Mouse (Mus musculus): Measurements from ENCODE around the gene Fgfr2. TPM values are rescaled to one million over a fixed set of nuclear protein-coding genes. Genes with fewer than 3 reads are reported as not detected.

Gene Fgfr2
- polyA plus RNA-seq, 1 experiment from 2014 or later, result 20.3 TPM

- Histone ChIP-seq H3K27me3 (ENCODE audit: control insufficient read depth, insufficient read depth, low read length) (no peaks in the 10 kb centered on the region), H3K36me3 (ENCODE audit: control insufficient read depth, insufficient read depth) (peaks cover 18% of the 10 kb centered on the region), H3K4me2 (ENCODE audit: low read depth, low read length) (no peak overlapping the region), H3K9ac (ENCODE audit: low read length) (no peak overlapping the region), H3K27ac (ENCODE audit: low read length) (0 out of 2 replicates have a peak overlapping the region, but pooled peaks have one; percentile 27), H3K9me3 (replicated peaks; ENCODE audit: control insufficient read depth, low read length) (peaks cover under 1% of the 10 kb centered on the region; the same call in 1 of the 2 replicates), H3K4me1 (ENCODE audit: control insufficient read depth, insufficient read depth, low read length) (0 out of 2 replicates have a peak, but pooled peaks cover 2% of the 10 kb centered on the region), H3K4me3 (ENCODE audit: low read length) (no peak overlapping the region)
- WGBS, result 59% methylated on average over 7 of the region's 7 CpGs
- ATAC-seq (replicated peaks; ENCODE audit: extremely low read depth, insufficient read depth, low FRiP score), result no peak
These were observed 235.9 kb downstream of the Fgfr2 start for GRCm38 (mm10) chr7:132887019-132887804.

GRCm38 (mm10) chr7:132884031-132884430 lies 239.1 kb downstream of the Fgfr2 start:
- WGBS, result 91% methylated on average over 7 of the region's 7 CpGs
- Histone ChIP-seq H3K9ac (ENCODE audit: low read length) (no peak overlapping the region), H3K4me1 (ENCODE audit: control insufficient read depth, insufficient read depth, low read length) (0 out of 2 replicates have a peak, but pooled peaks cover 2% of the 10 kb centered on the region), H3K4me3 (ENCODE audit: low read length) (no peak overlapping the region), H3K36me3 (ENCODE audit: control insufficient read depth, insufficient read depth) (peaks cover 43% of the 10 kb centered on the region), H3K27ac (ENCODE audit: low read length) (no peak overlapping the region), H3K4me2 (ENCODE audit: low read depth, low read length) (no peak overlapping the region), H3K27me3 (ENCODE audit: control insufficient read depth, insufficient read depth, low read length) (no peaks in the 10 kb centered on the region), H3K9me3 (replicated peaks; ENCODE audit: control insufficient read depth, low read length) (peaks cover 3% of the 10 kb centered on the region; the same call in 1 of the 2 replicates)
- ATAC-seq (replicated peaks; ENCODE audit: extremely low read depth, insufficient read depth, low FRiP score), result no peak

GRCm38 (mm10) chr7:132882343-132882742 lies 240.8 kb downstream of the Fgfr2 start:
- ATAC-seq (replicated peaks; ENCODE audit: extremely low read depth, insufficient read depth, low FRiP score), result no peak
- H3K9me3 ChIP-seq (replicated peaks; ENCODE audit: control insufficient read depth, low read length), result peaks cover 3% of the 10 kb centered on the region; the same call in 1 of the 2 replicates
- WGBS, result 78% methylated on average over 2 of the region's 2 CpGs
- H3K27me3 ChIP-seq (ENCODE audit: control insufficient read depth, insufficient read depth, low read length), result no peaks in the 10 kb centered on the region
- H3K4me3 ChIP-seq (ENCODE audit: low read length), result no peak overlapping the region
- no peak overlapping the region for H3K9ac ChIP-seq (ENCODE audit: low read length)
- 0 out of 2 replicates have a peak, but pooled peaks cover 2% of the 10 kb centered on the region for H3K4me1 ChIP-seq (ENCODE audit: control insufficient read depth, insufficient read depth, low read length)
- H3K4me2 ChIP-seq (ENCODE audit: low read depth, low read length), result no peak overlapping the region
- H3K27ac ChIP-seq (ENCODE audit: low read length), result no peak overlapping the region
- H3K36me3 ChIP-seq (ENCODE audit: control insufficient read depth, insufficient read depth), result peaks cover 52% of the 10 kb centered on the region

GRCm38 (mm10) chr7:132880276-132880675 lies 242.9 kb downstream of the Fgfr2 start:
- 0 out of 2 replicates have a peak, but pooled peaks cover 2% of the 10 kb centered on the region for H3K4me1 ChIP-seq (ENCODE audit: control insufficient read depth, insufficient read depth, low read length)
- H3K9ac ChIP-seq (ENCODE audit: low read length), result no peak overlapping the region
- no peak for ATAC-seq (replicated peaks; ENCODE audit: extremely low read depth, insufficient read depth, low FRiP score)
- H3K27me3 ChIP-seq (ENCODE audit: control insufficient read depth, insufficient read depth, low read length), result no peaks in the 10 kb centered on the region
- no peak overlapping the region for H3K4me3 ChIP-seq (ENCODE audit: low read length)
- H3K9me3 ChIP-seq (replicated peaks; ENCODE audit: control insufficient read depth, low read length), result peaks cover 3% of the 10 kb centered on the region; the same call in 1 of the 2 replicates
- H3K4me2 ChIP-seq (ENCODE audit: low read depth, low read length), result no peak overlapping the region
- 38% methylated on average over 1 of the region's 1 CpGs for WGBS
- no peak overlapping the region for H3K27ac ChIP-seq (ENCODE audit: low read length)
- peaks cover 72% of the 10 kb centered on the region for H3K36me3 ChIP-seq (ENCODE audit: control insufficient read depth, insufficient read depth)

- H3K36me3 ChIP-seq (ENCODE audit: control insufficient read depth, insufficient read depth), result peaks cover 70% of the 10 kb centered on the region
- H3K4me3 ChIP-seq (ENCODE audit: low read length), result no peak overlapping the region
- no peaks in the 10 kb centered on the region for H3K4me1 ChIP-seq (ENCODE audit: control insufficient read depth, insufficient read depth, low read length)
- H3K9ac ChIP-seq (ENCODE audit: low read length), result no peak overlapping the region
- no peak overlapping the region for H3K4me2 ChIP-seq (ENCODE audit: low read depth, low read length)
- no peak overlapping the region for H3K27ac ChIP-seq (ENCODE audit: low read length)
- WGBS, result 87% methylated on average over 2 of the region's 2 CpGs
- H3K9me3 ChIP-seq (replicated peaks; ENCODE audit: control insufficient read depth, low read length), result no peaks in the 10 kb centered on the region
- H3K27me3 ChIP-seq (ENCODE audit: control insufficient read depth, insufficient read depth, low read length), result no peaks in the 10 kb centered on the region
- ATAC-seq (replicated peaks; ENCODE audit: extremely low read depth, insufficient read depth, low FRiP score), result no peak
These were observed 247.6 kb downstream of the Fgfr2 start for GRCm38 (mm10) chr7:132875391-132876086.

- Histone ChIP-seq H3K4me1 (ENCODE audit: control insufficient read depth, insufficient read depth, low read length) (no peaks in the 10 kb centered on the region), H3K27ac (ENCODE audit: low read length) (no peak overlapping the region), H3K9ac (ENCODE audit: low read length) (no peak overlapping the region), H3K36me3 (ENCODE audit: control insufficient read depth, insufficient read depth) (peaks cover 60% of the 10 kb centered on the region), H3K9me3 (replicated peaks; ENCODE audit: control insufficient read depth, low read length) (no peaks in the 10 kb centered on the region), H3K4me3 (ENCODE audit: low read length) (no peak overlapping the region), H3K27me3 (ENCODE audit: control insufficient read depth, insufficient read depth, low read length) (no peaks in the 10 kb centered on the region), H3K4me2 (ENCODE audit: low read depth, low read length) (no peak overlapping the region)
- no peak for ATAC-seq (replicated peaks; ENCODE audit: extremely low read depth, insufficient read depth, low FRiP score)
- WGBS, result 87% methylated on average over 2 of the region's 2 CpGs
These were observed 250.1 kb downstream of the Fgfr2 start for GRCm38 (mm10) chr7:132873043-132873442.

GRCm38 (mm10) chr7:132866316-132866715 lies 256.8 kb downstream of the Fgfr2 start:
- H3K27me3 ChIP-seq (ENCODE audit: control insufficient read depth, insufficient read depth, low read length), result no peaks in the 10 kb centered on the region
- no peaks in the 10 kb centered on the region for H3K4me1 ChIP-seq (ENCODE audit: control insufficient read depth, insufficient read depth, low read length)
- no peak for ATAC-seq (replicated peaks; ENCODE audit: extremely low read depth, insufficient read depth, low FRiP score)
- H3K4me3 ChIP-seq (ENCODE audit: low read length), result no peak overlapping the region
- no peak overlapping the region for H3K4me2 ChIP-seq (ENCODE audit: low read depth, low read length)
- no peaks in the 10 kb centered on the region for H3K9me3 ChIP-seq (replicated peaks; ENCODE audit: control insufficient read depth, low read length)
- H3K27ac ChIP-seq (ENCODE audit: low read length), result no peak overlapping the region
- peaks cover 15% of the 10 kb centered on the region for H3K36me3 ChIP-seq (ENCODE audit: control insufficient read depth, insufficient read depth)
- WGBS, result 89% methylated on average over 9 of the region's 9 CpGs
- H3K9ac ChIP-seq (ENCODE audit: low read length), result no peak overlapping the region

GRCm38 (mm10) chr7:132859042-132859958 lies 263.9 kb downstream of the Fgfr2 start, which contains the start of gene Abraxas2:
Abraxas2 (plus strand) TSS chr7:132859225.
- under 1% methylated on average over 53 of the region's 53 CpGs for WGBS

More at GRCm38 (mm10) chr7:132859042-132859958, 263.9 kb downstream of the Fgfr2 start, which contains the start of gene Abraxas2:
- Histone ChIP-seq H3K9me3 (replicated peaks; ENCODE audit: control insufficient read depth, low read length) (no peaks in the 10 kb centered on the region), H3K27me3 (ENCODE audit: control insufficient read depth, insufficient read depth, low read length) (no peaks in the 10 kb centered on the region), H3K4me3 (ENCODE audit: low read length) (peak within 1 kb of the TSS; percentile 83), H3K36me3 (ENCODE audit: control insufficient read depth, insufficient read depth) (no peaks in the 10 kb centered on the region), H3K4me2 (ENCODE audit: low read depth, low read length) (peak within 1 kb of the TSS; percentile 83), H3K4me1 (ENCODE audit: control insufficient read depth, insufficient read depth, low read length) (peaks cover 11% of the 10 kb centered on the region), H3K9ac (ENCODE audit: low read length) (peak within 1 kb of the TSS; percentile 87), H3K27ac (ENCODE audit: low read length) (peak within 1 kb of the TSS; percentile 87)
- ATAC-seq (replicated peaks; ENCODE audit: extremely low read depth, insufficient read depth, low FRiP score), result peak; percentile 92
